Mouse (Mus musculus) G1E (cell line): ENCODE data around the gene A1cf. TPM values are rescaled to one million over a fixed set of nuclear protein-coding genes. Genes with fewer than 3 reads are reported as not detected.

Experiments used
- ATAC-seq: 2 replicates; pipeline ENCODE4 v1.8.0; 2016; ENCODE audit warnings: mild to moderate bottlenecking; ENCODE audit not compliant: insufficient number of reproducible peaks, poor library complexity, low FRiP score, severe bottlenecking; ENCODE audit errors: extremely low read depth
- DNase-seq: peaks from one replicate; pipeline ENCODE4 v3.0.0; 2012; ENCODE audit warnings: low spot score
- H3K27me3 ChIP-seq: 2 replicates; pipeline ENCODE4 v1.6.1; 2012; ENCODE audit warnings: mild to moderate bottlenecking, low read length, inconsistent platforms; ENCODE audit not compliant: insufficient read depth
- H3K36me3 ChIP-seq: replicated peaks from 2 replicates; pipeline ENCODE3; 2012; ENCODE audit warnings: mild to moderate bottlenecking, inconsistent platforms
- H3K4me1 ChIP-seq: 2 replicates; pipeline ENCODE4 v1.6.1; 2012; ENCODE audit warnings: low read depth, low read length, inconsistent platforms, mixed read lengths; ENCODE audit not compliant: insufficient read depth
- H3K4me3 ChIP-seq: 2 replicates; pipeline ENCODE4 v1.5.1; 2012; ENCODE audit warnings: low read depth, mild to moderate bottlenecking, inconsistent platforms, low read length, moderate library complexity, mixed read lengths
- H3K9me3 ChIP-seq: replicated peaks from 2 replicates; pipeline ENCODE4 v1.6.1; 2012; ENCODE audit warnings: inconsistent platforms
- CTCF ChIP-seq: IDR thresholded peaks from 2 replicates; pipeline ENCODE4 v1.5.1; 2012; ENCODE audit warnings: low read depth, low read length, inconsistent platforms, mixed read lengths
- GATA1 ChIP-seq: IDR thresholded peaks from 2 replicates; pipeline ENCODE4 v1.6.1; 2012; ENCODE audit warnings: borderline replicate concordance, low read length, inconsistent platforms, mixed read lengths
- GATA2 ChIP-seq: IDR thresholded peaks from 2 replicates; pipeline ENCODE4 v1.6.1; 2012; ENCODE audit warnings: low read depth, low read length, inconsistent platforms, borderline replicate concordance
- POLR2AphosphoS5 ChIP-seq: IDR thresholded peaks from 2 replicates; pipeline ENCODE4 v1.6.1; 2012; ENCODE audit warnings: low read depth, low read length, inconsistent platforms; ENCODE audit not compliant: insufficient replicate concordance
- TAL1 ChIP-seq: conservative IDR thresholded peaks from 2 replicates; pipeline ENCODE4 v1.6.1; 2012; ENCODE audit warnings: low read depth, low read length, inconsistent platforms, mixed read lengths
- polyA plus RNA-seq: library from polyadenylated mRNA; stranded (reverse); fragments of >175 nt; gene quantifications from 2 replicates; pipeline ENCODE4 v1.2.3, GENCODE M21; 2012
- total RNA-seq, 2 experiments: library from RNA; stranded (forward) in 1 of 2; stranded (reverse) in 1 of 2; fragments of 200-1000 nt in 1 of 2; fragments of >200 nt in 1 of 2; fragmentation: Nextera tagmentation in 1 of 2; gene quantifications; 2 replicates each; pipeline ENCODE4 v1.2.3; 2014 to 2017

Gene A1cf
- total and polyA plus RNA-seq, 3 experiments = 0.27 TPM; not detected in 2

DNA sequence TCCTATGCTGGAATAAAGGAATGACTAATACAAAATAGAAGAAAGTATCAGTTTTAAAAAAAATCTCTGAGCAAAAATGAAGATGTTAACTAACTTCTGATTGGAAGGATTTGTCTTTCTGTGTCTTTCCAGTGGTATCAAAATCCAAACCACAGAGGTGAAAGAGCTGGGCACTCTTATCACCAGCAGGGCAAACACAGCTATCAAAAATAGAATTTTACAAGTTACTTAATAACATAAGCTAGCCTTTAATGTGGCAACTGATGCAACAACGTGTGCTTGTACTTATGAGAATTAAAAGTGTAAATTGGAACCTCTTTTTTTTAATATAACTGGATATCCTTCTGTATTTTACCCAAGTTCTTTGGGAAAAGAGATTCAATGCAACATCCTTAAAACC is 27.4 kb downstream of the A1cf start:
- no peak for TF ChIP-seq POLR2AphosphoS5
- no peak for TF ChIP-seq GATA2
- TF ChIP-seq CTCF = no peak
- no peak for TF ChIP-seq GATA1
- TF ChIP-seq TAL1 = no peak
- Histone ChIP-seq H3K9me3 (no peaks in the 10 kb centered on the region), H3K4me1 (no peaks in the 10 kb centered on the region), H3K36me3 (no peaks in the 10 kb centered on the region), H3K27me3 (0 out of 2 replicates have a peak, but pooled peaks cover 4% of the 10 kb centered on the region), H3K4me3 (no peak overlapping the region)
- ATAC-seq = no peak
- no peak for DNase-seq

DNA sequence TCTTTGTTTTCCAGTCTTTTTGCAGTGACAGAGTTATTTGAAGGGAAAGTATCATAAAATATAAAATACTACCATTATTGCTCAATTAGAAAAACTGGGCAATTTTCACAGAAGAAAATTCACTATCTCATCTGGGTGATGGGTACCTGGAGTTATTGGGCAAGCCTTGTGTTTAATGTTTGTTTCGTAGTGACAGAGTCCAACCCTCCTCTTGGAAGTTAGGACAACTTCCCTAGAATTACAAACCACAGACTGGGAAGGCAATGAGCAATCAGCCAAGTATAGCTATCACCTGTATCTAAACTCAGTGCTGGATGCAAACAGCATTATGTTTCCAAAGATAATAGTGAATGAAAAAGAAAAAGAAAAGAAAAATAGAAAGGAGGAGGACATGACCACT is 28.1 kb downstream of the A1cf start:
- DNase-seq (no peak), ATAC-seq (no peak)
- no peaks in the 10 kb centered on the region for H3K36me3 ChIP-seq
- no peaks in the 10 kb centered on the region for H3K9me3 ChIP-seq
- H3K27me3 ChIP-seq = 0 out of 2 replicates have a peak, but pooled peaks cover 4% of the 10 kb centered on the region
- no peak overlapping the region for H3K4me3 ChIP-seq
- TF ChIP-seq TAL1 (no peak), POLR2AphosphoS5 (no peak), GATA2 (no peak), GATA1 (no peak), CTCF (no peak)
- H3K4me1 ChIP-seq = no peaks in the 10 kb centered on the region

GRCm38 (mm10) chr19:31905671-31906070 is 37.1 kb downstream of the A1cf start:
- ATAC-seq (no peak), DNase-seq (no peak)
- no peaks in the 10 kb centered on the region for H3K4me1 ChIP-seq
- H3K4me3 ChIP-seq = no peak overlapping the region
- H3K9me3 ChIP-seq = no peaks in the 10 kb centered on the region
- peaks cover 3% of the 10 kb centered on the region; the same call in 1 of the 2 replicates for H3K27me3 ChIP-seq
- no peaks in the 10 kb centered on the region for H3K36me3 ChIP-seq
- TF ChIP-seq GATA1 (no peak), POLR2AphosphoS5 (no peak), CTCF (no peak), TAL1 (no peak), GATA2 (no peak)

- TF ChIP-seq CTCF (no peak), GATA1 (no peak), GATA2 (no peak), POLR2AphosphoS5 (no peak), TAL1 (no peak)
- Histone ChIP-seq H3K4me1 (no peaks in the 10 kb centered on the region), H3K9me3 (no peaks in the 10 kb centered on the region), H3K27me3 (peaks cover 3% of the 10 kb centered on the region; the same call in 1 of the 2 replicates), H3K36me3 (no peaks in the 10 kb centered on the region), H3K4me3 (no peak overlapping the region)
- DNase-seq (no peak), ATAC-seq (no peak)
Measured at GRCm38 (mm10) chr19:31910423-31910822, 41.9 kb downstream of the A1cf start.

DNA sequence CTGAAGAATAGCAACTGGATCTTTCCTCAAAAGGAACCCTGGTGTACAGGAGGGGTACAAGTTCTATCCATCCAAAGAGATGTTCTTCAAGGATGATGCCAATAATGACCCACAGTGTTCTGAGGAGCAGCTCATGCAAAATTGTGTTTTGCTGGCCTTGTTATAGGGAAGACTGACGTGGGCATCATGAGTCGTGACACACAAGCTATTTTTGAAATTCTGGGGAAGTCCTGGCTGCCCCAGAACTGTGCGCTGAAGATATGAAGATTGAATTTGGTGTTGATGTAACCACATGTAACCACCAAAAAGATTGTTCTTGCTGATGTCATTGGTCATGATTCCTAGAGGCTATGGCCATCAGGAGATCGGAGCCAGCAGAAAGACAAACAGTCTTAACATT is 45.4 kb downstream of the A1cf start:
- TF ChIP-seq POLR2AphosphoS5 = no peak
- no peak for TF ChIP-seq GATA1
- no peak for TF ChIP-seq CTCF
- no peak for TF ChIP-seq TAL1
- no peak for TF ChIP-seq GATA2
- ATAC-seq (no peak), DNase-seq (no peak)
- H3K4me1 ChIP-seq = no peaks in the 10 kb centered on the region
- peaks cover 7% of the 10 kb centered on the region for H3K27me3 ChIP-seq
- H3K4me3 ChIP-seq = no peak overlapping the region
- no peaks in the 10 kb centered on the region for H3K36me3 ChIP-seq
- no peaks in the 10 kb centered on the region for H3K9me3 ChIP-seq

DNA sequence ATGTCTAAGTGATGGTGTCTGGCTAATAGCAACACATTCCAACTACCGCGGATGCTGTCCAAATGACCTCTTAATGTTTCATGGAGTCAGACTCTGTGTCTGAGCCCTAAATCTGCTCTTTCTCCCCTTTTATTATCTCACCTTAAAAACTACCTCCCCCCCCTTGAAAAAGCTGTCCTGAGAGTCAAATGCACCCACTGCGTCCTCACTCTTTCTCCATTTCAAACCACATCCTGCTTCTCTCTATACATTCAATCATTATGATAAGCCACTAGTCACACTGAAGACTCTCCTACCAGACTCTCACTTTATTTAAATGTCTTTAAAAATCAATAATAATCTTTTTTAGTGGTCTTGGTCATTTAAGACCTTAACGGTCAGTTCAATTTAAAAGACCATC is 51.8 kb downstream of the A1cf start:
- no peak for ATAC-seq

More for the DNA sequence above, 51.8 kb downstream of the A1cf start:
- Histone ChIP-seq H3K4me3 (no peak overlapping the region), H3K4me1 (no peaks in the 10 kb centered on the region), H3K27me3 (peaks cover 4% of the 10 kb centered on the region; the same call in 1 of the 2 replicates), H3K9me3 (no peaks in the 10 kb centered on the region), H3K36me3 (no peaks in the 10 kb centered on the region)
- DNase-seq = no peak
- TF ChIP-seq GATA1 (no peak), POLR2AphosphoS5 (no peak), GATA2 (no peak), CTCF (no peak), TAL1 (no peak)
